Mouse (Mus musculus) CD4-positive naive resting alpha-beta T cell, adult 76 days (primary cell): ENCODE data around the gene Vmn1r209. TPM values are rescaled to one million over a fixed set of nuclear protein-coding genes. Genes with fewer than 3 reads are reported as not detected.

ENCODE experiments used
- total RNA-seq: library from RNA; stranded (reverse); gene quantifications from one replicate; pipeline ENCODE4 v1.2.4, GENCODE M21; 2023

Gene Vmn1r209
- not detected for total RNA-seq

DNA sequence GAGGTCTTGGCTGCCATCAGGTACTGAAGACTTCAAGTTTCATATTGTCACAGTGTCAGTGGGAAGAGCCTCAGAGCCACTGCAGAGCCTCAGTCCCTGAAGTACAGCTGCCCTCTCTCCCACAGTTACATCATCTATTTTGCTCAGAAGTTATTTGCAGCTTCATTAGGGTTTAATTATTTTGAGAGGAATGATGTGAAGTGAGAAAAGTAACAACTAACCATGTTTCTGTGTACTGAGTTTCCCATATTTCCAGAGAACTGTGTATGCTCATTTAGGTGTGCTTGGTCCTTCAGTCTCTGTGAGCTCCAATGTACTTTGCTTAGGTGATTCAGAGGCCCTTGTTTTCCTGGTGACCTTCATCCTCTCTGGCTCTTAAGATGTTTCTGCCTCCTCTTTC, at the start of gene Vmn1r209:
Vmn1r209 (minus strand) TSS at position 101 of the 400 bp plus-strand sequence.

GRCm38 (mm10) chr13:22857461-22857860, 48.0 kb upstream of the Vmn1r209 start, which contains the start of gene Vmn1r211:
Gene Vmn1r211 (minus strand): TSS chr13:22857561.

DNA sequence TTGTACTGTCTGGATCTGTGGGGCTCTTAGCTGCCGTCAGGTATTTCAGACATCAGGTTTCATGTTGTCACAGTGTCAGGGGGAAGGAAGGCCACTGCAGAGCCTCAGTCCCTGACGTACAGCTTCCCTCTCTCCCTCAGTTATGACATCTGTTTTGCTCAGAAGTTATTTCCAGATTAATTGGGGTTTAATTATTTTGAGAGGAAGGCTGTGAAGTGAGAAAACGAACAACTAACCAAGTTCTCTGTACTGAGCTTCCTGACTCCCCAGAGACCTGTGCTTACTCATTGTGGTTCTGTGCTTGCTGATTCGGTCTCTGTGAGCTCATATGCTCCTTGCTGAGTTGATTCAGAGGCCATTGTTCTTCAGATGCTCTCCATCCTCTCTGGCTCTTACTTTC, 21.8 kb upstream of the Vmn1r209 start, which contains the start of gene Vmn1r210:
Vmn1r210 (minus strand) TSS at position 101 of the 400 bp plus-strand sequence.

GRCm38 (mm10) chr13:22777300-22777699, 32.2 kb downstream of the Vmn1r209 start, which contains the start of gene Vmn1r208:
Gene Vmn1r208 (minus strand): TSS chr13:22777400.

Other genes with a start within 250 kb of the Vmn1r209 start
- not detected for gene Vmn1r205, start 216.7 kb downstream of the Vmn1r209 start, total RNA-seq
- gene Vmn1r206, start 185.4 kb downstream of the Vmn1r209 start, total RNA-seq = not detected
- gene Vmn1r207-ps, start 80.1 kb downstream of the Vmn1r209 start, total RNA-seq = not detected
- not detected for gene Vmn1r208, start 32.3 kb downstream of the Vmn1r209 start, total RNA-seq
- not detected for gene Vmn1r210, start 21.7 kb upstream of the Vmn1r209 start, total RNA-seq
- gene Vmn1r211, start 47.9 kb upstream of the Vmn1r209 start, total RNA-seq = not detected
- gene Vmn1r212, start 74.5 kb upstream of the Vmn1r209 start, total RNA-seq = not detected
- gene Vmn1r213, start 198.0 kb upstream of the Vmn1r209 start, total RNA-seq = not detected
- gene Vmn1r214, start 220.7 kb upstream of the Vmn1r209 start, total RNA-seq = not detected